Mouse (Mus musculus) Patski (cell line): ENCODE results near the gene Vps35l. TPM values are rescaled to one million over a fixed set of nuclear protein-coding genes. Genes with fewer than 3 reads are reported as not detected.

Experiments used
- ATAC-seq: fragments of 100-300 bp; one replicate; pipeline ENCODE4 v1.8.0; 2021
- CTCF ChIA-PET: fragments of 350-600 bp; sonication (Branson Sonifier 250); formaldehyde crosslinking; loops from one replicate; lab custom pipeline; 2022; ENCODE audit warnings: inconsistent platforms; lab: Charles Lee
- POLR2A ChIA-PET: fragments of 350-600 bp; sonication (Branson Sonifier 250); formaldehyde crosslinking; loops from one replicate; lab custom pipeline; 2022; ENCODE audit warnings: antibody characterized with exemption, inconsistent platforms; lab: Charles Lee
- DNase-seq: peaks from one replicate; pipeline ENCODE4 v3.0.0-alpha.2; 2011; ENCODE audit warnings: low read depth, low spot score
- H3K27me3 ChIP-seq: fragments of 371-371 bp; one replicate; pipeline ENCODE4 v1.5.1; 2021
- CTCF ChIP-seq: fragments of 100-300 bp; IDR thresholded peaks from one replicate; pipeline ENCODE4 v1.5.1; 2021
- in situ Hi-C: fragments of 300-500 bp; cut with MboI; formaldehyde crosslinking; loops from 3 replicates; pipeline ENCODE4 v1.11.1; 2018; ENCODE audit warnings: low pct_unique_long_range_greater_than_20kb, mixed read lengths
- polyA plus RNA-seq: library from polyadenylated mRNA; unstranded; gene quantifications from one replicate; pipeline ENCODE4 v1.2.3, GENCODE M21; 2021

The Vps35l gene
- polyA plus RNA-seq, 1 experiment from 2014 or later = 107 TPM

DNA sequence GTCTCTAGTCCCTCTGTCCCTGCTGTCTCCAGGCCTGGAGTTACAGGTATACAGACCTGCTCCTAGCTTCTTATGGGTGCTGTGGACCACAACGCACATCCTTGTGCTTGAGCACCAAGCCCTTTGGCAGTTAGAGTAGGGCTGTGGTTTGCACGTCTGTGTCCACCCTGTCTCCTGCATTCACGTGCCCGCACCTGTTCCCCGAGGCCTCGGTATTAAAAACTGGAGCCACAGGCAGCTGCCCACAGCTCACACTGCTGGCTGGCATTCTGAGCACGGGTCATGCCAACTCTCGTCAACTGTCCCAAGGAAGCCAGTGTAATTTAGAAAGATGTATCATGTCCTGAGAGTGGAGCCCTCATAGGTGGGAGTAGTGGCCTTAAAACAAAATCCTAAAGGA is 55.8 kb downstream of the Vps35l start:
- ATAC-seq (no peak), DNase-seq (no peak)
- no peak for TF ChIP-seq CTCF
- no peaks in the 10 kb centered on the region for H3K27me3 ChIP-seq
- CTCF ChIA-PET = interaction anchor here (1.5 kb wide), 1 partner anchor 19 kb away, joined by 3 read pairs; no protein-coding TSS in a partner anchor
- POLR2A ChIA-PET = no interaction called here
- in situ Hi-C loops = no loop called here

DNA sequence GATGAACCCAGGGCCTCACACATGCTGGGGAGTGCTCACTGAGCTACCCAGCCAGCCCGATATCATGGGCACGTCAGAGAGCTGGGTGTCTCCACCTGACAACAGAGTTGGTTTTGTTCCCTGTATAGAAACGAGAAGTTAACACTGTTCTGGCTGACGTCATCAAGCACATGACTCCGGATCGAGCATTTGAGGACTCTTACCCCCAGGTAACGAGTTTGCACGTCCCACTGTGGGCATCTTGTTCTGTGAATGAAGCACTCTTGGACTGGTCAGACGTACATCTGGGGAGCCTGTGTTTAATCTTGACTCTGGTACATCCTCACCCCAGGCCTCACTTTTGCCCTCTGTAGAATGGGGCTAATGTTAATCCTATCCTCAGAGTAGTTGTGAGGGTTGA is 56.8 kb downstream of the Vps35l start:
- ChIA-PET POLR2A (no interaction called here), CTCF (no interaction called here)
- TF ChIP-seq CTCF = no peak
- no peak for ATAC-seq
- DNase-seq = no peak
- in situ Hi-C loops = no loop called here
- H3K27me3 ChIP-seq = no peaks in the 10 kb centered on the region

DNA sequence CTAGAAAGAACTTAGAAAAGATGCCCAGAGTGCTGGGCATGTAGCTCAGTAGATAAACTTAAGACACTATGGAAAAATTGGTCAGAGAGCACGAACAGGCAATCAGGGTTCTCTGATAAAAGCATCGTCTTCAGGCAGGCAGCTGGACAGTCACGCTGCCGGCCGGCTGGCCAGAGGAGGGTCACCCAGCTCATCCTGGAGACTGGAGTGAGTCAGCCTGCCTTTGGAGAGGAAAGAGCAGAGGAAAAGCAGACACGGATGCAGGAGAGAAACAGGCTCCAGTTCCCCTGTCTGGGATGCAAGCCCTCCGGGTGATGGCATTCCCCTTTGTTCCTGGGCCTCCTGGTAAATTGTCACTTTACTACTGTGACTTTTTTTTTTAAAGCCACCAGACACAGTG is 57.6 kb downstream of the Vps35l start:
- DNase-seq (no peak), ATAC-seq (no peak)
- in situ Hi-C loops = no loop called here
- POLR2A ChIA-PET = interaction anchor here (0.9 kb wide), 1 partner anchor 153 kb away, joined by 4 read pairs; no protein-coding TSS in a partner anchor
- H3K27me3 ChIP-seq = no peaks in the 10 kb centered on the region
- CTCF ChIA-PET = interaction anchor here (0.6 to 0.9 kb wide), 2 partner anchors 18 to 113 kb away, joined by 3 read pairs; no protein-coding TSS in a partner anchor
- no peak for TF ChIP-seq CTCF

DNA sequence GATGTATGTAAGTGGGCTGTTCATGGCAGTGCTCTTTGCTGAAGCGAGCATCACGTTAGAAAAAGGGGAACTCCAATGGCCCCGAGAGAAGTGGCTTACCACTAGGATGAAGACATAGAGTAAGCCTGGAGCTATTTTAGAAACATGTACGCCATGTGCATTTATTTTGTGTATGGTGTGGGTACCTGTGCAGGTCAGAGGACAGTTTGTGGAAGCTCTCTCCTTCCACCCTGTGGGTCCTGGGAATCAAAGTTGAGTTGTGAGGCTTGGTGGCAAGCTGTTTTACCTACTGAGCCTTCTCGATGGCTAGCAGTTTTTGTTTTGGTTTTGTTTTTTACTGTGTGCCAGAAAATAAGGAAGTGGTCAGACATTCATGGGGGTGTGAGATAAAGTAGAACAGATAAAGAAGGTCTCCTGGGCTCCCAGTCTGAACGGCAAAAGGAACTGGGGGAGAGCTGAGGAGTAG is 58.1 kb downstream of the Vps35l start:
- ChIA-PET POLR2A (interaction anchor here (0.9 kb wide), 1 partner anchor 152 kb away, joined by 4 read pairs; no protein-coding TSS in a partner anchor), CTCF (interaction anchor here (0.8 to 0.9 kb wide), 2 partner anchors 19 to 32 kb away, joined by 3 to 4 read pairs; no protein-coding TSS in a partner anchor)
- TF ChIP-seq CTCF = no peak
- DNase-seq = no peak
- ATAC-seq = no peak
- no peaks in the 10 kb centered on the region for H3K27me3 ChIP-seq
- in situ Hi-C loops = no loop called here

DNA sequence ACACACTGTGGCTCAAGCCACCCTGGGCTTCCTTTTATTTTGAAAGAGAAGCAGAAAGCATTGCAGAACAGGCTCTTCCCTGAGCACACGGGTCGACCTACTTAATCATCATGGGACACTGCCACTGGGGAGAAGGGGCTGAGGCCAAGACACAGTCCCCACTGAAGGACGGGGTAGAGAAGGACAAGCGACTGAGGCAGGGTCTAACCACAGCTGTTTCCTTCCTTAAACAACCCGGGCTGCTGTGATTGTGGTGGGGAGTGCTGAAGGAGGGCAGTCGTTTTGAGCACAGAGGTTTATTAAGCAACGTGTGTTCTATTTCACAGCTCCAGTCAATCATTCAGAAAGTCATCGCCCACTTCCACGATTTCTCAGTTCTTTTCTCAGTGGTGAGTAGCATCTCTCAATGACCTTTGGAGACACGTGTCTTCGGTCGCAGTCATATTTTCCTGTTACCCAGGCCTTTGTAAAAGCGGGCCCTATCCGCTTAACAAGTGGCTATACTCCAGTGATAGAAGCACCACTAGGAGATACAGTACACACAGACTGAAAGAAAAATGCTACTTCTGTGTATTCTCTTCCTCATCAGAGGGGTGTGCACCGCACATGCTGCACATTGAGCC is 60.2 kb downstream of the Vps35l start:
- in situ Hi-C loops = no loop called here

DNA sequence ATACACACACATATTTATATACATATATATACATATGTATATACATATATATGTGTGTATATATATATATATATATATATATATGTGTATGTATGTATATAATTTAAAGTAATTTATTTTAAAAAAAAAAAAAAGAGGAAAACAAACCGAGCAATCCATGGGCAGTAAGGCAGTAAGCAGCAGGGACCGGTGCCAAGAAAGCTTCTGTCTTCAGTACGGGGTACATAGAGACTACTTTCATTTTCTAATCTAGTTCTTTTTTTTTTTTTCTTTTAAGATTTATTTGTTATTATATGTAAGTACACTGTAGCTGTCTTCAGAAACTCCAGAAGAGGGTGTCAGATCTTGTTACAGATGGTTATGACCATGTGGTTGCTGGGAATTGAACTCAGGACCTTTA is 61.8 kb downstream of the Vps35l start:
- H3K27me3 ChIP-seq = no peaks in the 10 kb centered on the region
- POLR2A ChIA-PET = no interaction called here
- DNase-seq (no peak), ATAC-seq (no peak)
- in situ Hi-C loops = no loop called here
- TF ChIP-seq CTCF = no peak
- CTCF ChIA-PET = interaction anchor here (1.1 kb wide), 1 partner anchor 12 kb away, joined by 3 read pairs; no protein-coding TSS in a partner anchor

More for the DNA sequence above, 60.2 kb downstream of the Vps35l start:
- CTCF ChIA-PET = interaction anchor here (1.3 kb wide), 1 partner anchor 196 kb away, joined by 4 read pairs; no protein-coding TSS in a partner anchor
- POLR2A ChIA-PET = no interaction called here
- H3K27me3 ChIP-seq = no peaks in the 10 kb centered on the region
- no peak for DNase-seq
- TF ChIP-seq CTCF = no peak
- ATAC-seq = no peak

DNA sequence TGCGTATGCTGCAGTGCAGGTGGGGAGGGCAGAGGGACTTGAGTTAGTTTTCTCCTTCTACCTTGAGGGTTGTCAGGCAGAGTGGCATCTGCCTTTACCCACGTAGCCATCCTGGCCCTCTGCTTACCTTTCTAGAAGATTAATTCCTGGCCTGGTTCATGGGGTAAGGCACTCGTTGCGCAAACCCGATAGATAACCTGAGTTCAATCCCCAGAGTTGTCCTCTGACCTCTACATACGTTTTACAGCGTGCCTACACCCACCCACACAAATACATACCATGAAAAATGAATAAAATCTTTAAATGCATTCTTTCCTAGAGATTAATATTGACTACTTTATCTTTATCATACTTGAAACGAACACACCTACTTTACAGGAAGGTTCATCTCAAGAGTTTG is 63.4 kb downstream of the Vps35l start:
- DNase-seq (no peak), ATAC-seq (no peak)
- POLR2A ChIA-PET = interaction anchor here (0.7 kb wide), 1 partner anchor 85 kb away, joined by 7 read pairs; no protein-coding TSS in a partner anchor
- H3K27me3 ChIP-seq = no peaks in the 10 kb centered on the region
- in situ Hi-C loops = no loop called here
- no peak for TF ChIP-seq CTCF
- CTCF ChIA-PET = interaction anchor here (1.2 kb wide), 1 partner anchor 193 kb away, joined by 3 read pairs; no protein-coding TSS in a partner anchor

DNA sequence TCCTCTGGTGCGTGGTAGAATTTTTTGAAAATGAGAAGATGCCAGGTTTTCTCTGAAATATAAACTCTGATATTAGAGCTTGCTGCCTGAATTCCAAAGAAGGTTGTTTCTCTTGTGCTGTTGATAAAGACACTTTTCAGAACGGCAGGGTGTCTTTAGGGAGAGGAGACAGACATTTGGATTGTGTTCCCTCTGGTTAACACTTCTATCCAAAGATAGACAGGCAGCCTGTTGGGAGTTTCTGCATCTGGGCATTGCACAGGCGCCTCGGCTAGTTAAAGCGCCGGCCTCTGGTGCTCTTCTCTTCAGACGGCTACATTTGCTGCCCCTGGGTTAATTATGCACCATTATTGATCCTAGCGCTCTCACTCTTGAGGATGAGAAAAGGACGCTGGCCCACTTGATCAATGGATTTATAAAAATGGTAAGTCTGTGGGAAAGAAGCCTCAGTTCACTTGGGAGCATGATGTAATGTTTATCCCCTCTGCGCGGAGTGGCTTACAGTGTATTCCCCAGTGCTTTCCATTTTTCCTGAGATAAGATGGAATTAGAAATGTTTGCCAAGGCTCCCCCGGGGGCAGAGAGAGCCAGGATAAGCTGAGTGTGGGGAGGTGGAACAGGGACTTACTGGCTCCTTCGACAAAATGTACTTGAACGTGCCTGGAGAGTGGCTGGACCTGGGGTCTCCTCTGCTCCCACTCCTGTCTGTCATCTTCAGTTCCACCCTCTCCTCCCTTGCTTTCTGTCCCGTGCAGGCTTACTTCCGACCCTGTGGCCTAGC is 66.8 kb downstream of the Vps35l start:
- no peaks in the 10 kb centered on the region for H3K27me3 ChIP-seq
- in situ Hi-C loops = no loop called here
- ATAC-seq (no peak), DNase-seq (no peak)
- ChIA-PET POLR2A (no interaction called here), CTCF (interaction anchor here (1.2 kb wide), 1 partner anchor 24 kb away, joined by 3 read pairs; no protein-coding TSS in a partner anchor)
- no peak for TF ChIP-seq CTCF

DNA sequence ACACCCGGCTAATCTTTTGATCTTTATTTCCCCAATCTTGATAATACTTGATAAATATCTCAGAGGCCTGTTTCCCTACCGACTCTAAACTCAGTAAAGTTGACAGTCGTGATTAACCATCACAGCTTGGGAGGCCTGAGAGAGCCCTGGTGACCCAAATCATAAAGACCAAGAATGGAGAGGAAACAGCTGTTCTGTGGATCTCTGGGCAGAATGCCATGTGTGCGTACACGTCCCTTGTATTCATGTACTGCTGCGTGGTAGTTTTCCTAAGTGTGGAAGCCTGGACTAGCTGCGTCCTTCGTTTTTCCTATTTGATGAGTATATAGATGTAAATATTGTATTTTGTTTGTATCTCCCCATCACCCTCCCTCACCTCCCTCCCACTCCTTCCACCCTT is 67.9 kb downstream of the Vps35l start:
- no peaks in the 10 kb centered on the region for H3K27me3 ChIP-seq
- ChIA-PET CTCF (no interaction called here), POLR2A (no interaction called here)
- TF ChIP-seq CTCF = no peak
- no peak for DNase-seq
- ATAC-seq = no peak
- in situ Hi-C loops = no loop called here

DNA sequence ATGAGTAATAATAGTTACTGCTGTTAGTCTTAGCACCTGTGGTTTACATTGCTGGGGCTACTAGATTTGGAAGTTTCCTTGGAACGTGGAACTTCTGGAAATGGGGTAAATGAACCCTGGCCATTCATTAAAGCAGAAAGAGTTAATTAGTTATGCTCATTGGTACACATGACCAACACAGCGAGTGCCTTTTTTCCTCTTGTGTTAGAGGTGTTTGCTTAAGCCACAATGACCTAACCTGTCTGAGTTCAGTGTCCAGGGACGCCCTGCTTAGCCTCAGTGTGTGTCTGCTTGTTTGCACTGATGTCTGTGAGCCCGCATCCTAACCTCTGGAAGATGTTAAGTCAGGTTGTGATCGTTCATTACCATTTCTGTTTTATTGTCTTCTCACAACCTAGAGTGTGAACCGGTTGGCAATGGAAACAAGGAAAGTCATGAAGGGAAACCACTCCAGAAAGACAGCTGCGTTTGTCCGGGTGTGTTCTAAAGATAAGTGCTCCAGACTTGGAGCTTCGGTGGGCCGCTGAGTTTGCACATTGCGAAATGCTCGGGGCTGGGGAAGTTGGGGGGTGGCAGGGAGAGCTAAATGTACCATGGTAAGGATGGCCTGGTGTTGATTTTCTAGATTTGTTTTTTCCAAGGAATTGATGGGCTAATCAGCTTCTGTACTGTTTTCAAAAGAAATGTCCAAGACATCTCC is 71.5 kb downstream of the Vps35l start:
- H3K27me3 ChIP-seq = no peaks in the 10 kb centered on the region
- no peak for TF ChIP-seq CTCF
- in situ Hi-C loops = no loop called here
- POLR2A ChIA-PET = no interaction called here
- CTCF ChIA-PET = no interaction called here
- DNase-seq (no peak), ATAC-seq (no peak)
